Mouse (Mus musculus) forelimb bud, embryonic 11.5 days (tissue): ENCODE results near the gene Pi16.
A peak's percentile ranks its signal among the peaks of the same experiment; 100 is the strongest.

Source experiments
- DNase-seq: peaks from one replicate; pipeline ENCODE4 v3.0.0-alpha.2; 2012; ENCODE audit warnings: low read depth, low spot score

The Pi16 gene

DNA sequence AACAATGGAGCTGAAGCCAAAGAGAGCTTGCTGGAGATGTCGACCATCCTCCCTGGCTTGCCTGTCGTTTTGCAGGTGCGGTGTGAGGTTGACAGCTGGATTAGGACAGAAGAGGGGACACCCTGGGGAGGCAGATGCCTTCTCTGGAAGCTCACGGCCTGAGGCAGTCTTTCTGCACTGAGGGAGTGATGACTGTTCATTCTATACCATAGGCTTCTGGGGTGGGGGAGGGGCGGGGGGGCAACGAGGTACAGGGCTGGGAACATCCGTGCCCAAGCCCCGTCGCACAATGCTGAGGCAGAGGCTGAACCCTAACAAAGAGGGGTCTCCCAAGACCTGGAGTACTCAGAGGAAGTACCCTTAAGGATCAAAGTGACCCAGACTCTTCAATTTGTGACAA is 39.4 kb downstream of the Pi16 start:
- no peak for DNase-seq

DNA sequence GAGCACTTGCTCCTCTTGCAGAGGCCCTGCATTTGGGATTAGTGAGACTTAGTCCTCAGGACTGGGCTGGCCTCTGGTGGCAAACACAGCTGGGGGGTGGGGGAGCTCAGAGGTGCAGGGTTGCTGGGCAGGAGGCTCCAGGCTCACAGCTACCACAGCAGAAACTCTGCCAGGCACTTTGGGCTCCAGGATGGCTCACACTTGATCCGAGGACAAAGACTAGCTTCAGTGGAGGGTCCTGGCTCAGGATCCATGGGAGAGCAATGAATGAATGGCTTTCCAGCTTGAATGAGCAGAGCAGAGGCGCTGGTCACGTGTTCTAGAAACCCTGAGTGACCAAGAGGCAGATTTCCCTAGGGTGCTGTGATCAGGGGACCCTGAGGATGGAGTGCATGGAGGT is 41.4 kb downstream of the Pi16 start:
- no peak for DNase-seq

DNA sequence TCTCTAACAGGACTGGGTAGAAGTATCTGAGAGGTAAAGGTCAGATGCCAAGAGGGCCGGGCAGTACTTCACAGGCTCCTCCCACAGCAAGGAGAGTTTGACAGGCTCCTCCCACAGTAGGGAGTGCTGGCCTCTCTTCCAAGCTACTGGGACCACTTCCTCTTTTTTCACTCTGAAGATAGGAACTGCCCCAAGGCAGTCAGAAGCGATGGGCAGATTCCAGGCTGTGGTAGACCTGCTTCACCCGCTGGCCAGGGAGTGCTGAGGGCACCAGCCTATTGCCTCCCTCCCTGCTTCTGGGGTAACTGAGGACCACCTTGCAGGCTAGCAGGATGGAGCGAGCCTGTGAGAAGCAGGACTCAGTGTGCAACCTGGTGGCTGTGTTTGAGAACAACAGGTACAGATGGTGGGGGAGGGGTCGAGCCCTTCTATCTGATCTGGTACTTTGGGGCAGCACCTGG is 43.3 kb downstream of the Pi16 start, which contains the start of gene Fgd2:
Fgd2 (plus strand) TSS at position 154 of the 461 bp plus-strand sequence.
- DNase-seq = no peak

DNA sequence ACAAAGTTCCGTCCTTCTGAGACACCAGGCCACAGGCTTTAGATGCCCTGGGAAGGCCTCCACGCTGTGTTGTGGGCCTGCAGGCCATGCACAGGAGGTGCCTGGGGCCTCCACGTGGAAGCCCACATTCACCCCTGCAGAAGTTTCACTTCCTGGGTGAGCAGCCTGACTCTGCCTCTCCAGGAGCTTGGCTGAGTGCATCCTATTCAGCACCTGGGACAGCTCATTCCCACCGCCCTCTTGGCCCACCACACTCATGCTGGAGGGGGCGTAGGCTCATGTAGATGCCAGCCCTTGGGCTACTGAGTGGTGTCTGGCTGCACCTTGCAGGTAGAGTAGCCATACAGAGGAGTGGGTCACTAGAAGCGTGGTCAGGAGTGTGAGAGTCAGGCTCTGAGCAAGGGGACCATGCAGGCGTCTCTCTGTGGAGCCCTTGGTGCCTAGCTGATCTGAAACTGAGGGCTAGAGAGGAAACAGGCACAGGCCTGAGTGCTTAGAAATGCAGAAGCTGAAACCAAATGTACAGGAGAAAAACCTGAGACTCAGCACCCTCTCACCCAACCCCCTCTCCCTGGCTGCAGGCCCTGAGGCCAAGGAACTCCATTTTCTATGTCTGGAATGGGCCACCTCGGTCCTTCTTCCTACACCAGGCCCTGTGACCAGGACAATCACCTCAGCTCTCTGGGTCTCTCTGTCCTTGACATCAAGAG is 44.7 kb downstream of the Pi16 start:
- no peak for DNase-seq

DNA sequence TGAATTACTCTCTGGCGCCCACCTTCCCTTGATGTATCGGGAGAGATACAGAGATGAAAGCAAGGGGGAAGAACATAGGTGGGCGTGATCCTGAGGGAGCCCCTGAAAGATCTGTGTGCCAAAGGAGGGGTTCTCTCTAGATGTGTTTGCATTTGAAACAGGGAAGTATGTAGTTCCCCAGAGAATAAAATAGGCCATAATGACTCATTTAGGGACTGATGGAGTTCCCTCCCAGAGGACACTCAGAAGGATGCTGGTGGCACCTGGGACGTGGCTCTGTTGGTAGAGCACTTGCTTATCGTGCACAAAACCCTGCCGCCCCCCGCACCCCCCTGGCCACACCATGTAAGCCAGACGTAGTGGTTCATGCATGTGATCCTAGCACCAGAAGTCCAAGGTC is 45.6 kb downstream of the Pi16 start:
- no peak for DNase-seq

DNA sequence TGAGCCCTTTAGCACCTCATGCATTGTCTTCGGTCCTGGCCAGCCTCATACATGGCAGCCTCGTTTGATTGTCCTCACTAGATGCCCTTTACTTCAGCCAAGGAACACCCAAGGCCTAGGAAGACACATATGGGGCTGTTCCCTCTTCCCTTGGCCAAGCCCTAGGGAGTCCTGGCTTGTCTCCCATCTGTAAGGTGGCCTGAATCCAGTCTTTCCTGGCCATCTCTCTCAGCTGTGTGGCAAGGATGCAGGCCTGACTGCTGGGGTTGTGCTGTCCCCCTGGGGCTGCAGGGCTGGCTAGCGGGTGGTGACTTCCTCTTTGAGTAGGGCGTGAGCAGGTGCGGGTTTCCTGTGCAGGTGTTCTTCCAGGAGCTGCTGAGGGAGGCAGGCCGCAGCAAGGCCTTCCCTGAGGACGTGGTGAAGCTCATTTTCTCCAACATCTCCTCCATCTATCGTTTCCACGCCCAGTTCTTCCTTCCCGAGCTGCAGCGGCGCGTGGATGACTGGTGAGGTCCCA is 47.7 kb downstream of the Pi16 start:
- DNase-seq = no peak

DNA sequence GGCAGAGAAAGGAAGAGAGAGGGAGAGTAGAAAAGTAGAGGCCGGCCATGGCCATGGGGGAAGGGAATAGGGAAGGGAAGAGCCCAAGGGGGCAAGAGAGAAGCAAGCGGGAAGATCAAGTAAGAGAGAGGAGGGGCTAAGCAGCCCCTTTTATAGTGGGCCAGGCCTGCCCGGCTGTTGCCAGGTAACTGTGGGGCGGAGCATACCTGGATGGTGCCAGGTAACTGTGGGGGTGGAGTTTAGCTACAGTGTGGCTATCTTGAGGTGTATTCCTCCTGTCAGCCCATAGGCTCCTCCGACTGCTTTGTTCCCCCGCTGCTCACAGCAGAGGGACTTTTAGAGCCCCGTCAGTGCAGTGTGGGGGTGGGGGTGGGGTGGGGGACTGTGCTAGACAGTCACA is 51.2 kb downstream of the Pi16 start:
- no peak for DNase-seq

DNA sequence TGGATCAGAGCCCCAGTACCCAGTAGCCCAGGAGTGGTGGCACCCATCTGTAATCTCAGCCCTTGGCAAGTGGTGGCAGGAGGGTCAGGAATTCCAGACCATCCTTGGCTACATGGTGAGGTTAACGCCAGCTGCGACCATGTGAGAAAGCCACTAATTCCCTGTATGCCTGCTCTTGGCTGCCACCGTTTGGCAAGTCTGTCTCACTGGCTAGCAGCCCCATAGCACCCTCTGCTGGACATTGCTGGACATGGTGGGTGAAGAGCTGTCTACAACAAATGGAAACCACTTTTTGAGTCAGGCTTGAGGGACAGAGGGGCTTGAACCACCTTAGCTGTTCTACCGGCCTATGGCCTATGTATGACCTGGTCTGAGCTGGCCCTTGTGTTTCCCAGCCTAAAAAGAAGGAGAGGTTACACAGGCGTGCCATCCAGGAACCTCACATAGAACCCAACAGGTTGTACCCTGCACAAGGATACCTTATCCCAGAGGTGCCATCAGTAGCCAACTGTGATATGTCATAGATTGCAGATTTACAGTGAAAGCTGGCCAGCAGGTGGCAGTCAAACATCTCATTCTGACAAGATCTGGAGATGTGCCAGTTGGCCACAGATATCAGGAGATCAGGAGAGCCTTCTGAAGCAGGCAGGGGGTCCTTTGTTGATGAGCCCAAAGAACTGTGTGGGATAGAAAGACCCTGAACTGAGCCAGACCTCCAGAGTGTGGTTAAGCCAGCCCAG is 53.7 kb downstream of the Pi16 start:
- peak; percentile 92 for DNase-seq

DNA sequence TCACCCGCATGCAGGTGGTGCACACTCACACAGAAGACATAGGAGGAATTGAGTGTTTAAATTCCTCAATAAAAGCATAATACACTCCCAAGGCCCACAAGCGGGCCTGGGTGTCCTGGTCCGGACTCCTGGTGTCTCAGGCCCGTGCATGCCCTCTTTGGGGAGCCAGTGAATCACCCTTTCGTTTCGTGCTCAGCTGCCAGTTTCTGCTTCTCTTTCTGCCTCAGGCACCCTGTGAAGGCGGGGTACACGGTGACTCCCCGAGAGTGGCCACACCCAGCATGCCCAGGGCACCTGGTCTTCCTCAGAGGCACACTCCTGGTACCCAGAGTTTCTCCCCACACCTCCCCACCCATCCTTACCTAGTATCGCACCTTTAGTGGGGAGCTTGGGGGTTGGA is 58.4 kb downstream of the Pi16 start:
- DNase-seq = no peak

DNA sequence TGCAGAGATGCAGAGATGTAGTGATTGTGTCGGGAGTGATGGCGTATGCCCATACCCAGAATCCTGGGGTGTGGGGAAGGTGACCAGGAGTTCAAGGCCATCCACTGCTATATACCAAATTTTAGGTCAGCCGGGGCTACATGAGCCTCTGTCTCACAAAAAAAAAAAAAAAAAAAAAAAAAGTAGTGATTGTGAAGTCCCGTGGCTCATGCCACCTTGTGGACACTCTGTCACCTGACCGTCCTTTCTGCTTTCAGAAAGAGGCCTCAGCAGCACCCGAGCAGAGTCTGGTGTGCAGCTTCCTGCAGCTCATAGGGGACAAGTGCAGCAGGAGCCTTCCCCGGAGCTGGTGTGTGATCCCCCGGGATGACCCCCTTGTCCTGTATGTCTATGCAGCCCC is 60.6 kb downstream of the Pi16 start:
- DNase-seq = no peak
